Mouse (Mus musculus): ENCODE data around the gene Rasl11b. TPM values are rescaled to one million over a fixed set of nuclear protein-coding genes. Genes with fewer than 3 reads are reported as not detected.

Gene Rasl11b
- 36.4 and 44.7 TPM in 2 replicates for polyA plus RNA-seq (2014; fragmentation: Nextera tagmentation; extraction: Ambion mirVana)

DNA sequence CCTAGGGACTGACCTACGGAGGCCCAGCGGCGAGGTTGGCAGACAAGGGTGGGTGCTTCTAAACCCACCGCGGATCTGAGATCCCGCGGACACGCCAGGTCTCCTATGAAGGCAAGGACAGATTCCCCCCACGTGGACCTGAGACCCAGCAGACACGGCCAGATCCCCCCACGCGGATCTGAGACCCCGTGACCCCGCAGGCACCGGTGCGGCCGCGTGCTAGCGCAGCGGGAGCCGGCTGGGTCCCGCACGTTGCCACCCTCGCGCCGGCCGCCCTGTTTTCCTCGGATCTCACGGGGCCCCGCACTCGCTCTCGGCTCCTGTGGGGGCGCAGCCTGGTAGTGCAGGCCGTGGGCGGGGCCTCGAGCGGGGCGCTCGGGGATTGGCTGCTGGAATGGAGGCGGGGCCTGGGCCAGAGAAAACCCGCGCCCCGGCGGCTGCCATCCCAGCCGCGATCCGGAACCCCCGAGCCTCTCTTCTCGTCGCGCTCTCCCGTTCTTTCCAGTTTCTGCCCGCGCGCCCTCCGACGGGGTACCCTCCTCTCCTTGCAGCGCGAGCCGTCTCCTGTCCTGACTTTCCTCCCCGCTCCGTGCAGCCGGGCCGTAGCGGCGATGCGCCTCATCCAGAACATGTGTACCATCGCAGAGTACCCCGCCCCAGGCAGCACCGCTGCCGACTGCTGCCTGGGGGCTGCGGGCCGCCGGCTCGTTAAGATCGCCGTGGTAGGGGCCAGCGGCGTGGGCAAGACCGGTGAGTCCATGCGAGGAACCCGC, at the start of gene Rasl11b:
Gene Rasl11b (plus strand): TSS at position 446 of the 773 bp plus-strand sequence.
- Histone ChIP-seq H3K4me2 (replicated peaks; ENCODE audit: low read depth, low read length) (peak within 1 kb of the TSS; percentile 97), H3K4me3 (ENCODE audit: low read length) (peak within 1 kb of the TSS; percentile 95), H3K27me3 (ENCODE audit: control insufficient read depth, insufficient read depth, low read length) (no peaks in the 10 kb centered on the region), H3K9me3 (ENCODE audit: control insufficient read depth, low read length) (no peaks in the 10 kb centered on the region), H3K27ac (ENCODE audit: low read depth, low read length) (peak within 1 kb of the TSS; percentile 76; the same call in 1 of the 2 replicates), H3K4me1 (ENCODE audit: control insufficient read depth, insufficient read depth, low read length) (peaks cover 37% of the 10 kb centered on the region), H3K36me3 (ENCODE audit: control insufficient read depth, insufficient read depth, low read length) (peaks cover 23% of the 10 kb centered on the region), H3K9ac (ENCODE audit: low read depth, low read length) (peak within 1 kb of the TSS; percentile 95)
- peak; percentile 94 for ATAC-seq (ENCODE audit: low FRiP score, low TSS enrichment)
- WGBS: under 1% methylated on average over 77 of the region's 82 CpGs

DNA sequence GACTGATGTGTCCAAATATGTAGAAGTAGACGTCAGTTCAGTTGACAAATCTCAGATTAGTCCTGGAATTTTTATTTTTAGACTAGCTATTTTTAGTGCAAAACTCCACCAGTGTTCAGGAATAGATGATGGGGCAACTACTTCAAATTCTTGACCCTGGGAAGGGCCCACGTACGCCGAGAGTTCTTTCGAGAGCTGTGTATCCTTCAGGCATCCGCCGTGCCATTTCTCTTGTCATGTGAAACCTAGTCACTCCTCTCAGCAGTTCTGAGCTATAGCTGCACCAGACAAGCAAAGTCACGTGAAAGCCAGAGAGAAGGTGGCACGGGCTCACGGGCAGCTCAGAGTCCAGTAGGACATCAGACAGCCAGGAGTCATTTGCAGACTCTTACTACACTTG, 47.5 kb upstream of the Rasl11b start:
- H3K9ac ChIP-seq (ENCODE audit: low read depth, low read length): no peak overlapping the region
- no peak overlapping the region for H3K4me3 ChIP-seq (ENCODE audit: low read length)
- H3K4me1 ChIP-seq (ENCODE audit: control insufficient read depth, insufficient read depth, low read length): no peaks in the 10 kb centered on the region
- H3K4me2 ChIP-seq (replicated peaks; ENCODE audit: low read depth, low read length): no peak overlapping the region
- H3K36me3 ChIP-seq (ENCODE audit: control insufficient read depth, insufficient read depth, low read length): no peaks in the 10 kb centered on the region
- ATAC-seq (ENCODE audit: low FRiP score, low TSS enrichment): no peak
- H3K9me3 ChIP-seq (ENCODE audit: control insufficient read depth, low read length): no peaks in the 10 kb centered on the region
- 74% methylated on average over 10 of the region's 10 CpGs for WGBS
- no peaks in the 10 kb centered on the region for H3K27me3 ChIP-seq (ENCODE audit: control insufficient read depth, insufficient read depth, low read length)
- H3K27ac ChIP-seq (ENCODE audit: low read depth, low read length): no peak overlapping the region

DNA sequence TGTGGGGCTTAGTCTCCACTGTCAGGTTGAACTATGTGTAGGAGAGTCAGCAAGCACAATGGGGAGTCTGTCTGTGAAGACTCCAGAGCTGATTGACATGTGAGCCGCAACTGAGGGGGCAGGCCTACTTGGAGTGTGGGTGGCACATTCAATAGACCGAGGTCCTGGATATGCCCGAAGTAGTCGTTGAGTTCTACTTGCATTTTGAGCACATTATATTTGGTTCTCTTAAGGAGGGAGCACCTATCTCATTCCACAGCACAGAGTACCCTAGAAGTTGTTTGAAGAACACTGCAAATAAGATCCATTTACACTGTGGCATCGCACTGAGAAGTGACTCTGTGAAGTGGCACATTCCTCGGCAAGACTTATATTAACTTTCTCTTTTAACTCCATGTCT, 45.1 kb upstream of the Rasl11b start:
- Histone ChIP-seq H3K36me3 (ENCODE audit: control insufficient read depth, insufficient read depth, low read length) (no peaks in the 10 kb centered on the region), H3K27ac (ENCODE audit: low read depth, low read length) (no peak overlapping the region), H3K27me3 (ENCODE audit: control insufficient read depth, insufficient read depth, low read length) (no peaks in the 10 kb centered on the region), H3K4me2 (replicated peaks; ENCODE audit: low read depth, low read length) (no peak overlapping the region), H3K4me1 (ENCODE audit: control insufficient read depth, insufficient read depth, low read length) (0 out of 2 replicates have a peak, but pooled peaks cover 2% of the 10 kb centered on the region), H3K9me3 (ENCODE audit: control insufficient read depth, low read length) (no peaks in the 10 kb centered on the region), H3K9ac (ENCODE audit: low read depth, low read length) (no peak overlapping the region), H3K4me3 (ENCODE audit: low read length) (no peak overlapping the region)
- WGBS: 91% methylated on average over 6 of the region's 6 CpGs
- no peak for ATAC-seq (ENCODE audit: low FRiP score, low TSS enrichment)

DNA sequence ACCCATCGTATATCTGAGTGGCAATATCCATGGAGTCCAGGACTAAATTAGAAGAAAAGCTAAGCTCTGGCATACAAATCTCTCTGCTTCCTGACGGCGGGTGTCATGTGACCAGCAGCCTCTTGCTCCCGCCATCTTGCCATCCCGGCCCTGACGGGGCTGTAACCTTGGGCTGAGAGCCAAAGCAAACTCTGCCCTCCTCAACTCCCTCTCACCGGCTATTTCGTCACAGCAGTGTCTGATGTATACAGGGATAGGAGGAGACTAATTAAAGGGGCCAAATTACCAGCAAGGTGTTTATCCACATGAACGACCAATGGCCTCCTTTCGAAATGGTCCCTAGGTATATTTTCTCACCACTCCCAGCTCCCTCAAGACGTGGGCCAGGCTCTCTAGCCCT, 43.3 kb upstream of the Rasl11b start:
- Histone ChIP-seq H3K9ac (ENCODE audit: low read depth, low read length) (no peak overlapping the region), H3K4me3 (ENCODE audit: low read length) (no peak overlapping the region), H3K4me2 (replicated peaks; ENCODE audit: low read depth, low read length) (no peak overlapping the region), H3K36me3 (ENCODE audit: control insufficient read depth, insufficient read depth, low read length) (no peaks in the 10 kb centered on the region), H3K9me3 (ENCODE audit: control insufficient read depth, low read length) (no peaks in the 10 kb centered on the region), H3K4me1 (ENCODE audit: control insufficient read depth, insufficient read depth, low read length) (peaks cover 17% of the 10 kb centered on the region), H3K27ac (ENCODE audit: low read depth, low read length) (no peak overlapping the region), H3K27me3 (ENCODE audit: control insufficient read depth, insufficient read depth, low read length) (no peaks in the 10 kb centered on the region)
- 61% methylated on average over 11 of the region's 11 CpGs for WGBS
- ATAC-seq (ENCODE audit: low FRiP score, low TSS enrichment): no peak

DNA sequence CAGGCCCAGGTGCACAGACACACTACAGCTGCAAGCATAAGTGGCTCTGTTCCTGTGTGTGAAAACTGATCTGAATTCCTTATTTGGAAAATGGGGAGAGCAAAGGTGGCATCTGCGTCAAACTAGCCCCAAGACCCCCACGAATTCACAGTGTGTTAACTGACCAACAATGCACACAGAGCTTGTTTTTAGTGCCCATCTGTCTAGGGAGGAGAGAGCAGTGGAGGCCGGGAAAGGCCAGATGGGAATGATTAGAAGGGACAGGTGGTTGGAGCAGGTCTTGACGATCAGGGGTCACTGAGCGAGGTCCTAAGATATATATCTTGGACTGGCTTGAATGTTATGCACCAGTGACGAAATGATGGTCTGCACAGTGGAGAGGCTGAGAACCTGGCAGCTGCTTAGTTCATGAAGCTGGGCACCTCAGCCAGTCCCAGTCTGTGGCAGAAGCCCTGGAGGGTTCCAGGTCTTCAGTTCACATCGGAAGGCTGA, 39.2 kb upstream of the Rasl11b start:
- H3K9me3 ChIP-seq (ENCODE audit: control insufficient read depth, low read length): no peaks in the 10 kb centered on the region
- no peaks in the 10 kb centered on the region for H3K36me3 ChIP-seq (ENCODE audit: control insufficient read depth, insufficient read depth, low read length)
- WGBS: 13% methylated on average over 7 of the region's 7 CpGs
- H3K4me1 ChIP-seq (ENCODE audit: control insufficient read depth, insufficient read depth, low read length): peaks cover 31% of the 10 kb centered on the region
- ATAC-seq (ENCODE audit: low FRiP score, low TSS enrichment): peak; percentile 74
- no peaks in the 10 kb centered on the region for H3K27me3 ChIP-seq (ENCODE audit: control insufficient read depth, insufficient read depth, low read length)
- H3K4me2 ChIP-seq (replicated peaks; ENCODE audit: low read depth, low read length): no peak overlapping the region
- H3K9ac ChIP-seq (ENCODE audit: low read depth, low read length): no peak overlapping the region
- 0 out of 2 replicates have a peak overlapping the region, but pooled peaks have one; percentile 37 for H3K27ac ChIP-seq (ENCODE audit: low read depth, low read length)
- no peak overlapping the region for H3K4me3 ChIP-seq (ENCODE audit: low read length)

DNA sequence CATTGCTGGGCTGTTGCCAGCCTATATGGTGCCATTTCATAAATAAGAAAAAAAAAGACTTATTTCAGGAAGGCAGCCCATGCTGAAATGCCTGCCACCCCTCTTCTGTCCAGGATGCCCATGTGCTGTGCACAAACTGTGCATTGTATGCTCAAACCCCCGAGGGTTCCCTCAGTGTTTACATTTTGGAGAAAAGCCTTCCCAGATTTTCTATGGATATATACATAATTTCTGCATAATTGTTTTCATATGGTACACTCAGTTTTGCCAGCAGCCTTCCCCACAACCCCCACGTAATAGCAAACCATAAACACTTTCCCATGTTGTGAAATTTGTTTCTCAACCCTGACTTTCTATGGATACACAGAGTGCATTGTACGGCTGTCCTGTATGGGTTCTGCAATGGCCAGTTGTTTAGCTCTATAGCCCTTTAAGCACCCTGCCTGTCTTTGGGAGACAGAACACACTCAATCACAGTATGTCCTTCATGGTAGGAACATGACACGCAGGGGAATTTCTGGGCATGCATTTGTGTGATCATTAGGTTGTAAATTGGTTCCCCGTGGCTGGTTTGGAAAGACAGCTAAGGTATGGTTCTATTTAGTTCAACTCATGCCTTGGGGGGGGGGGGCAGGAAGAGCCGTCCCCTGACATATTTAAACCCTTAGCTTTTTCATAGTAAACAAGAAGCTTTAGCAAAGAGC, 36.0 kb upstream of the Rasl11b start:
- ATAC-seq (ENCODE audit: low FRiP score, low TSS enrichment): no peak
- Histone ChIP-seq H3K9ac (ENCODE audit: low read depth, low read length) (no peak overlapping the region), H3K36me3 (ENCODE audit: control insufficient read depth, insufficient read depth, low read length) (no peaks in the 10 kb centered on the region), H3K4me1 (ENCODE audit: control insufficient read depth, insufficient read depth, low read length) (peaks cover 50% of the 10 kb centered on the region), H3K27ac (ENCODE audit: low read depth, low read length) (no peak overlapping the region), H3K27me3 (ENCODE audit: control insufficient read depth, insufficient read depth, low read length) (no peaks in the 10 kb centered on the region), H3K4me3 (ENCODE audit: low read length) (no peak overlapping the region), H3K9me3 (ENCODE audit: control insufficient read depth, low read length) (no peaks in the 10 kb centered on the region), H3K4me2 (replicated peaks; ENCODE audit: low read depth, low read length) (no peak overlapping the region)
- WGBS: 80% methylated on average over 6 of the region's 6 CpGs

DNA sequence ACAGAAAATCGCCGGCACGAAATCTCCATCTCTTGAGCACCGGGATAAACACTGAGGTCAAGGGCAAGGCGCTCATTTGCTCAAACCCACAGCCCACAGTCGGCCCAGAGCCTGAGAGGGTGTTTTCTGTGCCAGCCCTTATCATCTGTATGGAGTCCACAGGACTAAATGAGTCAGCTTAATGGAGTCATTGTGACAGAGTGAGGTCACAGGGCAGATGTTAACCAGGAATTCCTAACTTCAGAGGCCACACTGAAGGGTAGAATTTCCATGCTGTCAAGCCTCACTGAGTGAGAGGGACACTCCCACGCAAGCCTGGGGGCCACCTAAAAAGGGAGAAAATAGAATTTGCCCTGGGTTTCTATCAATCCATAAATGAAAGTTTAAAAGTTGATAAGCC, 35.2 kb upstream of the Rasl11b start:
- Histone ChIP-seq H3K27ac (ENCODE audit: low read depth, low read length) (peak overlapping the region; percentile 78; the same call in 1 of the 2 replicates), H3K4me3 (ENCODE audit: low read length) (no peak overlapping the region), H3K36me3 (ENCODE audit: control insufficient read depth, insufficient read depth, low read length) (no peaks in the 10 kb centered on the region), H3K4me1 (ENCODE audit: control insufficient read depth, insufficient read depth, low read length) (peaks cover 50% of the 10 kb centered on the region), H3K9ac (ENCODE audit: low read depth, low read length) (no peak overlapping the region), H3K4me2 (replicated peaks; ENCODE audit: low read depth, low read length) (no peak overlapping the region), H3K27me3 (ENCODE audit: control insufficient read depth, insufficient read depth, low read length) (no peaks in the 10 kb centered on the region), H3K9me3 (ENCODE audit: control insufficient read depth, low read length) (no peaks in the 10 kb centered on the region)
- peak; percentile 44; the same call in 1 of the 2 replicates for ATAC-seq (ENCODE audit: low FRiP score, low TSS enrichment)
- 11% methylated on average over 7 of the region's 7 CpGs for WGBS

DNA sequence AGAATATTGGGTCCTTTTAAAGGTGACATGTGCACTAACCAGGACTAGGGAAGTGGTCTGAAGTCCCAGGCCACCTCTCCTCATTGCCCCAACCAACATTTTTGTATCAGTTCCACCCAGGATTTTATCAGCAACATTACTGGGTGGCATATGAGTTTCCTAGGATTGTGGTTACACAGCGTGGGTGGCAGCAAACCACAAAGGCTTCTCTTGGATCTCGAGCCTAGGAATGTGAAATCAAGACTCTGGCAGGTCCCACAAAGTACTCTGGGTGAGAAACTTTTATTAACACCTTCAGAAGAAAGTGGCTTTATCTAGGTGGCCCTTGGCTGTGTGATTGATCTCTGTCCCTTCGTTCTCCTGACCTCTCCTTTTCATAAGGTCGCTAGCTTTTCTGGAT, 34.7 kb upstream of the Rasl11b start:
- Histone ChIP-seq H3K27ac (ENCODE audit: low read depth, low read length) (peak overlapping the region; percentile 78; the same call in 1 of the 2 replicates), H3K4me1 (ENCODE audit: control insufficient read depth, insufficient read depth, low read length) (peaks cover 45% of the 10 kb centered on the region), H3K36me3 (ENCODE audit: control insufficient read depth, insufficient read depth, low read length) (no peaks in the 10 kb centered on the region), H3K9ac (ENCODE audit: low read depth, low read length) (no peak overlapping the region), H3K9me3 (ENCODE audit: control insufficient read depth, low read length) (no peaks in the 10 kb centered on the region), H3K4me3 (ENCODE audit: low read length) (no peak overlapping the region), H3K27me3 (ENCODE audit: control insufficient read depth, insufficient read depth, low read length) (no peaks in the 10 kb centered on the region), H3K4me2 (replicated peaks; ENCODE audit: low read depth, low read length) (no peak overlapping the region)
- WGBS: 24% methylated on average over 4 of the region's 4 CpGs
- no peak for ATAC-seq (ENCODE audit: low FRiP score, low TSS enrichment)
